Mouse (Mus musculus) stomach, postnatal 0 days (tissue): ENCODE data around the gene Olfr504. TPM values are rescaled to one million over a fixed set of nuclear protein-coding genes. Genes with fewer than 3 reads are reported as not detected.
"Not testable (repeated sequence)": the region's sequence is repeated elsewhere in the genome, so short reads cannot be mapped to it uniquely, and the experiment has no call there.

Experiments
- ATAC-seq: fragments of 200-750 bp; cut with Nextera tagmentation; 2 replicates; pipeline ENCODE4 v1.8.0; 2017; ENCODE audit not compliant: low FRiP score, low TSS enrichment
- DNase-seq: peaks from one replicate; pipeline ENCODE4 v3.0.0-alpha.2; 2016; ENCODE audit warnings: low spot score
- H3K27ac ChIP-seq: fragments of 300-500 bp; sonication (generic); replicated peaks from 2 replicates; pipeline ENCODE4 v1.5.1; 2014; ENCODE audit warnings: mild to moderate bottlenecking, control low read depth
- H3K27me3 ChIP-seq: fragments of 300-500 bp; sonication (generic); 2 replicates; pipeline ENCODE4 v1.6.1; 2014; ENCODE audit warnings: low read length; ENCODE audit not compliant: control insufficient read depth, insufficient read depth
- H3K36me3 ChIP-seq: fragments of 300-500 bp; sonication (generic); 2 replicates; pipeline ENCODE4 v1.6.1; 2014; ENCODE audit warnings: low read length, mixed read lengths; ENCODE audit not compliant: control insufficient read depth, insufficient read depth
- H3K4me1 ChIP-seq: fragments of 300-500 bp; sonication (generic); replicated peaks from 2 replicates; pipeline ENCODE4 v1.6.1; 2014; ENCODE audit warnings: antibody characterized with exemption; ENCODE audit not compliant: control insufficient read depth, insufficient read depth
- H3K4me2 ChIP-seq: fragments of 300-500 bp; sonication (generic); replicated peaks from 2 replicates; pipeline ENCODE4 v1.6.1; 2014; ENCODE audit warnings: low read depth, mild to moderate bottlenecking, control low read depth, moderate library complexity
- H3K4me3 ChIP-seq: fragments of 300-500 bp; sonication (generic); 2 replicates; pipeline ENCODE4 v1.5.1; 2014; ENCODE audit warnings: low read depth, low read length, control low read depth
- H3K9ac ChIP-seq: fragments of 300-500 bp; sonication (generic); 2 replicates; pipeline ENCODE4 v1.6.1; 2014; ENCODE audit warnings: mild to moderate bottlenecking, low read length, control low read depth, mixed read lengths
- H3K9me3 ChIP-seq: fragments of 300-500 bp; sonication (generic); 2 replicates; pipeline ENCODE4 v1.6.1; 2016; ENCODE audit warnings: low read length; ENCODE audit not compliant: control insufficient read depth
- CTCF ChIP-seq: IDR thresholded peaks from 2 replicates; pipeline ENCODE4 v1.5.1; 2016; ENCODE audit warnings: antibody characterized with exemption, low read depth, mild to moderate bottlenecking, moderate library complexity
- EP300 ChIP-seq: optimal IDR thresholded peaks from 2 replicates; pipeline ENCODE3; 2016; ENCODE audit warnings: antibody characterized with exemption
- WGBS: fragments of 180-500 bp; shearing (Covaris S2); extraction: QIAGEN DNeasy Blood & Tissue Kit; methylation state at CpG from one replicate; pipeline ENCODE4 v1.1.7; 2014; 5-methylcytosine and 5-hydroxymethylcytosine counted together
- polyA plus RNA-seq: library from polyadenylated mRNA; unstranded; fragments of >200 nt; fragmentation: Nextera tagmentation; extraction: Ambion mirVana; gene quantifications from 2 replicates; pipeline ENCODE4 v1.2.1, GENCODE M21; 2015

Olfr504 gene
- not detected in 2 replicates for polyA plus RNA-seq

DNA sequence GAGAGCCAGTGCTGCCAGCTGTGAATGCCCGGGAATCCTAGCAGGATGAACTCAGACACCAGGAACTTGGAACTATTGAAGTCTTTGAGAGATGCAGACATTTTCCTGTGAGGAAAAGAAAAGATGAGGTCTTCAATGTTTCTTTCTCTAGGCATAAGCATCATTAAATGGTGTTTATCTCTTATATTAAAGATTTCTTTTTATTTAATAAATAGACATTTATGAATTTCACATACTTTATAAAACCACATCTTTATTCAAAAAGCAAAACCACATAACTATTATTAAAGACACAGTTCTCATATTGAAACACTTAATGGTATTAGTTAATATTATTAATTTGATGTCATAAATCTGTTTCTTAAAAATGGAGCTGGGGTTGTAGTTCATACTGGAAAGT, at the start of gene Olfr504:
Gene Olfr504 (minus strand): TSS at position 101 of the 400 bp plus-strand sequence.
- no peak for ATAC-seq
- 85% methylated on average over 1 of the region's 1 CpGs for WGBS
- H3K4me1 ChIP-seq = no peaks in the 10 kb centered on the region
- no peak within 1 kb of the TSS for H3K27ac ChIP-seq
- H3K9ac ChIP-seq = no peak within 1 kb of the TSS
- H3K4me2 ChIP-seq = no peak within 1 kb of the TSS
- no peaks in the 10 kb centered on the region for H3K27me3 ChIP-seq
- H3K9me3 ChIP-seq = no peaks in the 10 kb centered on the region
- no peak for DNase-seq
- no peaks in the 10 kb centered on the region for H3K36me3 ChIP-seq
- no peak for TF ChIP-seq EP300
- TF ChIP-seq CTCF = no peak
- no peak within 1 kb of the TSS for H3K4me3 ChIP-seq

DNA sequence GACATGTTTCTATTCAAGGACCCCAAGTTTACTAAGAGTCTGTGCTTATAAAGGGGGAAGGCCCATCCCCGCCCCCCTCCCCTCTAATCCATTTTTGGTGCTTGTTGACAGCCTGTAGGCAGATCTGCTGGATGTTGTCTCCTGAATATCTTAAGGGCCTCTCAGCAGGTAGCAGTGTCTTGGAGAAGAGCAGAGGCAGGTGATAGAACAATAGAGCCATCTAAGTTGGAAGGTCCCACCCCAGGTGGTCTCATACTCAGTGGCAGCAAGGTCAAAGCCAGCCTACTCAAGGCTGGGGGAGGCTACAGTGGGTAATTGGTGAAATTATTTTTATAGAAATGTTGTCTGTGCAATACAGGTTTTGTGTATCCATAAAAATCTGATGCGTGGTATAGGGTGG, 48.5 kb upstream of the Olfr504 start:
- H3K9me3 ChIP-seq = no peaks in the 10 kb centered on the region
- DNase-seq = no peak
- H3K9ac ChIP-seq = no peak overlapping the region
- H3K36me3 ChIP-seq = no peaks in the 10 kb centered on the region
- 66% methylated on average over 2 of the region's 2 CpGs for WGBS
- ATAC-seq = no peak
- no peaks in the 10 kb centered on the region for H3K4me1 ChIP-seq
- no peaks in the 10 kb centered on the region for H3K27me3 ChIP-seq
- TF ChIP-seq EP300 = no peak
- TF ChIP-seq CTCF = no peak
- no peak overlapping the region for H3K4me3 ChIP-seq
- H3K4me2 ChIP-seq = no peak overlapping the region
- H3K27ac ChIP-seq = no peak overlapping the region

DNA sequence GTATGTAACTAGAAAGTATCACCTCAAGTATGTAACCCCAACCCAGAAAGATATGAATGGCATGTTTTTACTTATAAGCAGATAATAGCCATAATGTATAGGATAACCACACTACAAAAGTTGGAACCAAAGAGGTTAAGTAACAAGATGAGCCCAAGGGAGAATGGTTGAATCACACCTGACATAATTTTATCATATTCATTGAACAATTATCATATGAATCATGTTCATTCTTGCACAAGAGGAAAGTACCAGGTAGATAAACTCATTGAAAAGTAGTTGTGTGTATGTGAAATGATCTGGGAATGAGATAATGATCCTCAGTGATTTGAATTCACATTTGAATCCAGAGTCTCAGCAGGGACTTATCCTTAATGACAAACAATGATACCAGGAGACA, 44.9 kb upstream of the Olfr504 start, which contains the start of gene Olfr506:
Gene Olfr506 (plus strand): TSS at position 301 of the 400 bp plus-strand sequence.
- TF ChIP-seq CTCF = no peak
- TF ChIP-seq EP300 = no peak
- Histone ChIP-seq H3K36me3 (no peaks in the 10 kb centered on the region), H3K27ac (no peak within 1 kb of the TSS), H3K4me2 (no peak within 1 kb of the TSS), H3K4me3 (no peak within 1 kb of the TSS), H3K4me1 (no peaks in the 10 kb centered on the region), H3K9ac (no peak within 1 kb of the TSS), H3K9me3 (no peaks in the 10 kb centered on the region), H3K27me3 (no peaks in the 10 kb centered on the region)
- no peak for ATAC-seq
- DNase-seq = no peak

DNA sequence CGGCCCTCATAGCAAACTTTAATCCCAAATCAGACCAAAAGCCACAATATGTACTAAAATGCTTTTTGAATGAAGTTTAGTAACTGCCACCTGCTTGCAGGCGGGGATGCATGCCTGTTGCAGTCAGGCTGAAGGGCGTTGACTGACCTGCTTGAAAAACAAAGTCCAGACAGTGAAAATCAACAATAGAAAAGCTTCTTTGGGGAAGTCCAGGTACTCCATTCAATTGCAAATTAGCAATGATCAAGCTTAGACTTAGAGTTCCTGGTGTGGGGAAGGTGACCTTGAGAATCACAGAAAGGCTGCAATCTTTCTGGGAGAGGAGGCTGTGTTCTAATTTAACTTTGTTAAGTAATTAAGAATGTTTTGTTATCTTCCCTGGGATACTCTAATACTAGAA, 36.3 kb upstream of the Olfr504 start:
- not testable (repeated sequence) for H3K9me3 ChIP-seq, H3K4me1 ChIP-seq, H3K27me3 ChIP-seq, H3K4me2 ChIP-seq, H3K4me3 ChIP-seq, H3K36me3 ChIP-seq, H3K9ac ChIP-seq, ATAC-seq, H3K27ac ChIP-seq, DNase-seq
- WGBS = 79% methylated on average over 3 of the region's 3 CpGs

DNA sequence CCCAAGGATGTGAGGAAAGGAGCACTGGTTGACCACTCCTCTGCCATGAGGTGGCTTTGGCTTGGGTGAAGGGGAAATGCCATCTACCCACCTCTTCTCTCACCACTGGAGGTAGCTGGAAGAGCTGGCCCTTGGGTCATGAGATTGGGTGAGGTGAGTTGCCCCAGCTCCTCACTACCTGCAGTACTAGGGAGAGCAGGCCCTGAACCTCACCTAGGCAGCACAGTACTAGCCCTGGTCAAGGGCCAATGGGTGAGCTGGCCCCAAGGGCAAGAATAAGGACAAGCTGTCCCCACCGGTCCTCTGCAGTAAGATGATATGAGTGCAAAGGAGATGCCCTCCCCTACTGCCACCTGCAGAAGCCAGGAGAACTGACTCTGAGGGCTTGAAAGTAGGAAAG, 24.2 kb upstream of the Olfr504 start:
- no peak for ATAC-seq
- Histone ChIP-seq H3K27me3 (no peaks in the 10 kb centered on the region), H3K27ac (no peak overlapping the region), H3K4me2 (no peak overlapping the region), H3K9me3 (no peaks in the 10 kb centered on the region), H3K9ac (no peak overlapping the region), H3K4me1 (no peaks in the 10 kb centered on the region), H3K36me3 (no peaks in the 10 kb centered on the region), H3K4me3 (no peak overlapping the region)
- 95% methylated on average over 1 of the region's 1 CpGs for WGBS
- no peak for DNase-seq
- TF ChIP-seq CTCF (no peak), EP300 (no peak)

DNA sequence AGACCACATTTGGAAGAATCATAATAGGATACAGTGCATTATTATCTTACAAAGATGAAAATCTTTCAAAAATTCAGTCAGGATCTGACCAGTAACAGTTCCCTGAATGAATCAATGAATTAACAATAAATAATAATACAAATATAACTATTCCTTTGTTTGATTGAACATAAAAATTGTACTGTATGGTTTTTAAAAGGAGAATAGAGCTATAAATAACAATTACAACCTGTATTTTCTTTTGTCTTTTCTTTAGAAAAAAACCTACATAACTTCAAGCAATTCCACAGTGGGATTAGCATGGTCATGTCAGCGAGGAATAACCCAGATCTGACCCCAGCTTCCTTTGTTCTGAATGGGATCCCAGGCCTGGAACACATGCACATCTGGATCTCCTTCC, 21.4 kb downstream of the Olfr504 start, which contains the start of gene Olfr503:
Gene Olfr503 (plus strand): TSS at position 301 of the 400 bp plus-strand sequence.
- WGBS = 32% methylated on average over 1 of the region's 1 CpGs
- H3K27me3 ChIP-seq, DNase-seq, H3K4me3 ChIP-seq, H3K27ac ChIP-seq, H3K9ac ChIP-seq, ATAC-seq, H3K4me2 ChIP-seq, H3K9me3 ChIP-seq, H3K36me3 ChIP-seq, H3K4me1 ChIP-seq: not testable (repeated sequence)
